Mouse (Mus musculus) spleen, adult 2 months (tissue): ENCODE results near the gene Cdc25b. TPM values are rescaled to one million over a fixed set of nuclear protein-coding genes. Genes with fewer than 3 reads are reported as not detected.

Experiments
- DNase-seq, 2 experiments: peaks; one replicate each; pipeline versions ENCODE4 v3.0.0 to v3.0.0-alpha.2; 2012 to 2021; ENCODE audit warnings: low spot score in 2 of 2, low read depth in 1 of 2
- H3K27ac ChIP-seq: fragments of 200-500 bp; 2 replicates; pipeline ENCODE4 v1.5.1; 2012; ENCODE audit warnings: low read length, inconsistent platforms; ENCODE audit not compliant: insufficient read depth
- H3K27me3 ChIP-seq: fragments of 200-500 bp; 2 replicates; pipeline ENCODE4 v1.6.1; 2012; ENCODE audit warnings: mild to moderate bottlenecking, moderate library complexity, low read length, inconsistent platforms; ENCODE audit not compliant: control insufficient read depth, insufficient read depth
- H3K36me3 ChIP-seq: fragments of 200-500 bp; 2 replicates; pipeline ENCODE4 v1.6.1; 2012; ENCODE audit warnings: mild to moderate bottlenecking, low read length, inconsistent platforms; ENCODE audit not compliant: control insufficient read depth, insufficient read depth
- H3K4me1 ChIP-seq: fragments of 200-500 bp; 2 replicates; pipeline ENCODE4 v1.6.1; 2011; ENCODE audit warnings: inconsistent platforms; ENCODE audit not compliant: control insufficient read depth, insufficient read depth, insufficient read length
- H3K4me3 ChIP-seq: fragments of 200-500 bp; 2 replicates; pipeline ENCODE4 v1.5.1; 2011; ENCODE audit warnings: mild to moderate bottlenecking, inconsistent platforms; ENCODE audit not compliant: insufficient read depth, insufficient read length; ENCODE audit errors: extremely low read depth
- CTCF ChIP-seq: fragments of 200-500 bp; IDR thresholded peaks from 2 replicates; pipeline ENCODE4 v1.5.1; 2011; ENCODE audit warnings: mild to moderate bottlenecking, inconsistent platforms; ENCODE audit not compliant: insufficient read depth, insufficient read length, insufficient replicate concordance; ENCODE audit errors: extremely low read depth
- POLR2A ChIP-seq: fragments of 200-500 bp; IDR thresholded peaks from 2 replicates; pipeline ENCODE4 v1.6.1; 2011; ENCODE audit warnings: low read depth, low read length, inconsistent platforms
- WGBS: fragments of 180-500 bp; shearing (Covaris S2); methylation state at CpG from one replicate; pipeline ENCODE4 v1.1.7; 2018; 5-methylcytosine and 5-hydroxymethylcytosine counted together
- polyA plus RNA-seq: library from polyadenylated mRNA; depleted of rRNA; stranded (reverse); fragments of >200 nt; gene quantifications from 2 replicates; pipeline ENCODE4 v1.2.3, GENCODE M21; 2012; rRNA removed

Gene Cdc25b
- polyA plus RNA-seq, result 85.6 and 103 TPM in 2 replicates

DNA sequence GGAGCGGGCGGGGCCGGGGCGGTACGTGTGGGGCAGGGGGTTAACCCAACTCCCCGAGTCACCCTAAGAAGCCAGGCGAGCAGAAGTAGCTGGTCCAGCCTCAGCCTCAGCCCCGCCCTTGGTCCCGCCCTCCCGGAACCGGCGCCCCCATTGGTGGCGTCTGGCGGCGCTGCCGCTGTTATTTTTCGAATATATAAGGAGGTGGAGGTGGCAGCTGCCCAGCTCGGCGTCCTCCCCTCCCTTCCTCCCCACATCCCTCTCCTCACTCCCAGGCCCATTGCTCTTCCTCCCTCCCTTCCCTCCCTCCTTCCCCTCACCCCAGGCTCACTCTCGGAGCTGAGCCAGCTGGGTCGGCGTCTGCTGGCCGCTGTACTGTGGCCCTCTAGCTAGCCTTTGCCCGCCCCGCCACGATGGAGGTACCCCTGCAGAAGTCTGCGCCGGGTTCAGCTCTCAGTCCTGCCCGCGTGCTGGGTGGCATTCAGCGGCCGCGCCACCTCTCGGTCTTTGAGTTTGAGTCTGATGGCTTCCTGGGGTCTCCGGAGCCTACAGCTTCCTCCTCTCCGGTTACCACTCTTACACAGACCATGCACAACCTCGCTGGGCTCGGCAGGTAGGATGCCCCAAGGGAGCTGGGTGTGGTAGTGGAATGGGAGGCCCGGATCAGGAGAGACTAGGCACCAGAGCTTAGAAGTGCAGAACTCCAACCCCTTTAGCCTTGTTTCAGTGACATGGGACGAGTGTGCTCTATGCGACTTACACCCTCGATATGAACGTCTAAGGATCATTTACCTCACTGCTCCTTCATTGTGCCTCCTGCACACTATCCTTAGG is at the start of gene Cdc25b, which contains the start of gene Spef1:
TSS of gene Cdc25b (plus strand) at position 179 of the 831 bp plus-strand sequence.
TSS of gene Spef1 (minus strand) at position 512 of the 831 bp plus-strand sequence.
- Histone ChIP-seq H3K27ac (peak within 1 kb of the TSS; percentile 88), H3K4me3 (peak within 1 kb of the TSS; percentile 94), H3K4me1 (peaks cover 28% of the 10 kb centered on the region; the same call in 1 of the 2 replicates), H3K36me3 (peaks cover 3% of the 10 kb centered on the region), H3K27me3 (no peaks in the 10 kb centered on the region)
- 0 out of 2 replicates have a peak, but pooled peaks have one; percentile 6 for TF ChIP-seq CTCF
- TF ChIP-seq POLR2A, result peak; percentile 43; the same call in 1 of the 2 replicates
- WGBS, result 2% methylated on average over 42 of the region's 43 CpGs
- DNase-seq, result peak; percentile 53 to 86

GRCm38 (mm10) chr2:131138296-131138695 is 48.5 kb upstream of the Cdc25b start:
- H3K4me3 ChIP-seq, result no peak overlapping the region
- H3K4me1 ChIP-seq, result peaks cover 3% of the 10 kb centered on the region; the same call in 1 of the 2 replicates
- no peak overlapping the region for H3K27ac ChIP-seq
- DNase-seq, result no peak
- no peak for TF ChIP-seq POLR2A
- TF ChIP-seq CTCF, result no peak
- no peaks in the 10 kb centered on the region for H3K36me3 ChIP-seq
- H3K27me3 ChIP-seq, result no peaks in the 10 kb centered on the region
- 92% methylated on average over 4 of the region's 4 CpGs for WGBS

DNA sequence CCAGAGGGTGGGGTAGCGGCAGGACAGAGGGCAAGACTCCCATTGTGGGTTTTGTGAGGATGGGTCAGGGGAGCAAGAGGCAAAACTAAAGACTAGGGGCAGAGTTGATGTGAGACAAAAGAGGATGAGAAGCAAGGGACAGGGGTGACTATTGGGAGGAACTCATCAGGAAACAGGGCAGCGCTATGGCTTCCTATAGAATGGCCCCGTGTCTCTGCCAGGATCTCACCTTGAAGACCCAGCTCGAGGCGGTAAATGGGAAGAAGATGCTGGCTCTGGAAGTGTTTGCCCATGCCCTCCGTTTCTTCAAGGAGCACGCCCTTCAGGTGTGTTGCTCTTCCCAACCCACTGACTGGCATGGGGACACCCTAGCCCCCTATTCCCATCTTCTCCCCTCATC is 48.0 kb upstream of the Cdc25b start:
- Histone ChIP-seq H3K4me1 (peaks cover 3% of the 10 kb centered on the region; the same call in 1 of the 2 replicates), H3K27ac (no peak overlapping the region), H3K36me3 (no peaks in the 10 kb centered on the region), H3K4me3 (no peak overlapping the region), H3K27me3 (no peaks in the 10 kb centered on the region)
- 94% methylated on average over 7 of the region's 7 CpGs for WGBS
- TF ChIP-seq POLR2A (no peak), CTCF (no peak)
- DNase-seq, result no peak

- Histone ChIP-seq H3K4me3 (no peak overlapping the region), H3K27ac (no peak overlapping the region), H3K27me3 (no peaks in the 10 kb centered on the region), H3K36me3 (no peaks in the 10 kb centered on the region), H3K4me1 (peaks cover 3% of the 10 kb centered on the region; the same call in 1 of the 2 replicates)
- TF ChIP-seq CTCF (no peak), POLR2A (no peak)
- DNase-seq, result no peak
- 89% methylated on average over 5 of the region's 5 CpGs for WGBS
Measured at GRCm38 (mm10) chr2:131139287-131139686, 47.5 kb upstream of the Cdc25b start.

DNA sequence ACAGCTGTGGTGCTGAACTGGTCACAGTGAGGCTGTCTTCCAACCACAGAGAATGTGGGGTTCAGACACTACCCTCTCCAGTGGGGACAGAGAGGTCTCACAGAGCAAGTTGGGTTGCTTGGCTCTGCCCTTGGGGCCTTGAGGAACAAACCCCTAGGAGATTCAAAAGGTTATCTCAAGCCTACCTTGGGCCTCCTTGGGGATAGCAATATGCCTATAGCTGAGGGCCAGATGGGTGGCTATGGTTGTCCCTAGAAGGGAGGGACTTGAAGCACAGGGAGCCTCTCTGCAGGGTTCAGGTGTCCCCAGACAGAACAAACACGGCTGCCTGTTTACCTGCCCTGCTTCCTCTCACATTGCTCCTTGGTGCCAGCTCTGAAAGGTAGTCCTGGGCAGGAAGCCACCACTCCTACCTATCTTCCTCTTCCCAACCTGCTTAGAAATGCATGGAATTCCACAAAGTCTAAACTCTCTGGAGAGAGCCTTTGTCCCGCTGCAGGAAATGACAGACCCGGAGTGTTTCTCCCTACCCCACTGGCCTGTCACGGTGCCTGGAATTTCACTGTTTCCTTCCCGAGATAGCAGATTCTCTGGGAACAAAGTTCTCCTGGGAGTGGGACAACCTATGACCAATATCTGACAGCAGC is 46.7 kb upstream of the Cdc25b start:
- Histone ChIP-seq H3K4me1 (peaks cover 2% of the 10 kb centered on the region; the same call in 1 of the 2 replicates), H3K4me3 (no peak overlapping the region), H3K27ac (no peak overlapping the region), H3K27me3 (no peaks in the 10 kb centered on the region), H3K36me3 (no peaks in the 10 kb centered on the region)
- 94% methylated on average over 5 of the region's 5 CpGs for WGBS
- DNase-seq, result no peak
- TF ChIP-seq POLR2A (no peak), CTCF (no peak)

- TF ChIP-seq POLR2A, result no peak
- TF ChIP-seq CTCF, result no peak
- H3K4me1 ChIP-seq, result no peaks in the 10 kb centered on the region
- WGBS, result 80% methylated on average over 5 of the region's 5 CpGs
Measured at GRCm38 (mm10) chr2:131140533-131140905, 46.2 kb upstream of the Cdc25b start.

GRCm38 (mm10) chr2:131141336-131141986 is 45.3 kb upstream of the Cdc25b start:
- H3K27ac ChIP-seq, result no peak overlapping the region
- TF ChIP-seq POLR2A (no peak), CTCF (no peak)
- no peaks in the 10 kb centered on the region; the same call in 1 of the 2 replicates for H3K36me3 ChIP-seq
- whole genome bisulfite sequencing, result 90% methylated on average over 8 of the region's 8 CpGs
- no peaks in the 10 kb centered on the region for H3K4me1 ChIP-seq
- no peaks in the 10 kb centered on the region for H3K27me3 ChIP-seq
- no peak for DNase-seq
- H3K4me3 ChIP-seq, result no peak overlapping the region

More at GRCm38 (mm10) chr2:131140533-131140905, 46.2 kb upstream of the Cdc25b start:
- no peak for DNase-seq
- H3K4me3 ChIP-seq, result no peak overlapping the region
- H3K27ac ChIP-seq, result no peak overlapping the region
- no peaks in the 10 kb centered on the region for H3K27me3 ChIP-seq
- no peaks in the 10 kb centered on the region for H3K36me3 ChIP-seq
